8 mouse cellular contexts compared by ENCODE assay signal in the genomic region with DNA sequence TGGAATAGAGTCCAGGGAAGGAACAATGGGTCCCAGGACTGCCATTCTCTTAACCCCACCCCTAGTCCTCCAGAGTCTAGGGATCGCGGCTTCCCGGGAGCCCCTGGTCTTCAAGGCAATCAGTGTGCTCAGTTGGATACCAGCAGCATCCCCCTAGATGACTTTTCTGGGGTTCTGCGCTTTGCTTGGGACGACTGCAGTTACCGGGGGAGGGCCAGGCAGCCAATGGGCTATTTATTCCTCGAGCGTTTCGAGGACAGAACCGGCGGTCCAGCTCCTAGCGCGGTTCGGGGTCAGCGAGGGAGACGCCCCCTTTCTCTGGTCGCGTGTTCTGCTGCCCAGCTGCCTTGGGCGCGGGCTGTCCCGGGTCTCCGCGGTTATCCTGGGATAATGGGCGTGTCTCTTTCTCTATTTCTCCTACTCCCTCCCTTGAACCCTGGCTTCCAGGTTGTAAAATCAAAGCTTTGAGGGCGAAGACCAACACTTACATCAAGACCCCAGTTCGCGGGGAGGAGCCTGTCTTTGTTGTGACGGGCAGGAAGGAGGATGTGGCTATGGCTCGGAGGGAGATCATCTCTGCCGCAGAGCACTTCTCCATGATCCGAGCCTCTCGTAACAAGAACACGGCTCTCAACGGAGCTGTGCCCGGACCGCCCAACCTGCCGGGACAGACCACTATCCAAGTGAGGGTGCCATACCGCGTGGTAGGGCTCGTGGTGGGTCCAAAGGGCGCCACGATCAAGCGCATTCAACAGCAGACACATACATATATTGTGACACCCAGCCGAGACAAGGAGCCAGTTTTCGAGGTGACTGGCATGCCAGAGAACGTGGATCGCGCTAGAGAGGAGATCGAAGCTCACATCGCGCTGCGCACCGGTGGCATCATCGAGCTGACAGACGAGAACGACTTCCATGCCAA. TPM values are rescaled to one million over a fixed set of nuclear protein-coding genes. Genes with fewer than 3 reads are reported as not detected.
A peak's percentile ranks its signal among the peaks of the same experiment; 100 is the strongest.
DNase-seq lines count a peak whose midpoint lies in the region; ATAC-seq lines count a peak whose summit lies in the region.

No protein-coding gene starts in this region.

- H3K27ac ChIP-seq in intestine, embryonic 16.5 days (ENCODE audit: low read length): peak overlapping the region; percentile 93
- peak overlapping the region; percentile 100 for H3K27ac ChIP-seq in limb, embryonic 12.5 days
- peak overlapping the region; percentile 99 for H3K27ac ChIP-seq in midbrain, embryonic 16.5 days (ENCODE audit: low read length)
- H3K27ac ChIP-seq in stomach, embryonic 16.5 days (ENCODE audit: low read length): peak overlapping the region; percentile 98

- no peaks in the 10 kb centered on the region; the same call in 1 of the 2 replicates for H3K27me3 ChIP-seq in intestine, embryonic 16.5 days (replicated peaks; ENCODE audit: control insufficient read depth, insufficient read depth, low read length)
- no peaks in the 10 kb centered on the region for H3K27me3 ChIP-seq in limb, embryonic 12.5 days
- H3K27me3 ChIP-seq in midbrain, embryonic 16.5 days (ENCODE audit: control insufficient read depth, insufficient read depth, low read depth, low read length): no peaks in the 10 kb centered on the region
- H3K27me3 ChIP-seq in stomach, embryonic 16.5 days (ENCODE audit: control insufficient read depth, insufficient read depth, low read length): no peaks in the 10 kb centered on the region

- H3K9me3 ChIP-seq in intestine, embryonic 16.5 days (ENCODE audit: control insufficient read depth, low read length): no peaks in the 10 kb centered on the region
- H3K9me3 ChIP-seq in limb, embryonic 12.5 days: no peaks in the 10 kb centered on the region
- no peaks in the 10 kb centered on the region for H3K9me3 ChIP-seq in midbrain, embryonic 16.5 days (replicated peaks; ENCODE audit: control insufficient read depth, low read length, poor library complexity, severe bottlenecking)
- no peaks in the 10 kb centered on the region for H3K9me3 ChIP-seq in stomach, embryonic 16.5 days (replicated peaks; ENCODE audit: control insufficient read depth, low read length)

- intact Hi-C loops in heart, postnatal 25 days (cut with DNase I): loop anchor here (10.0 kb wide), 1 partner anchor 1016 kb away; a partner anchor contains a TSS

- H3K4me2 ChIP-seq in intestine, embryonic 16.5 days (ENCODE audit: low read depth, low read length): peak overlapping the region; percentile 95
- peak overlapping the region; percentile 95 for H3K4me2 ChIP-seq in limb, embryonic 12.5 days
- H3K4me2 ChIP-seq in midbrain, embryonic 16.5 days (ENCODE audit: low read length): peak overlapping the region; percentile 89
- H3K4me2 ChIP-seq in stomach, embryonic 16.5 days (ENCODE audit: low read depth, low read length): peak overlapping the region; percentile 85

- DNase-seq in heart, adult 11 months: peak; percentile 93
- no peak for DNase-seq in heart, postnatal 25 days (ENCODE audit: low spot score)
- DNase-seq in cerebellum, postnatal 25 days: peak; percentile 46 to 51
- DNase-seq in gastrocnemius, postnatal 25 days: peak; percentile 16

- peak overlapping the region; percentile 81 for H3K9ac ChIP-seq in intestine, embryonic 16.5 days (ENCODE audit: low read depth, low read length)
- peak overlapping the region; percentile 100 for H3K9ac ChIP-seq in limb, embryonic 12.5 days (replicated peaks)
- peak overlapping the region; percentile 95 for H3K9ac ChIP-seq in midbrain, embryonic 16.5 days (ENCODE audit: low read depth, low read length)
- H3K9ac ChIP-seq in stomach, embryonic 16.5 days (ENCODE audit: low read length): peak overlapping the region; percentile 95

- no peaks in the 10 kb centered on the region for H3K36me3 ChIP-seq in intestine, embryonic 16.5 days (ENCODE audit: control insufficient read depth, insufficient read depth, low read length)
- H3K36me3 ChIP-seq in limb, embryonic 12.5 days: peaks cover 28% of the 10 kb centered on the region
- peaks cover 11% of the 10 kb centered on the region; the same call in 1 of the 2 replicates for H3K36me3 ChIP-seq in midbrain, embryonic 16.5 days (ENCODE audit: control insufficient read depth, insufficient read depth, low read length)
- H3K36me3 ChIP-seq in stomach, embryonic 16.5 days (ENCODE audit: control insufficient read depth, insufficient read depth, low read length): no peaks in the 10 kb centered on the region

- 2% methylated on average over 56 of the region's 56 CpGs for WGBS in intestine, embryonic 16.5 days
- WGBS in limb, embryonic 12.5 days: under 1% methylated on average over 56 of the region's 56 CpGs
- under 1% methylated on average over 56 of the region's 56 CpGs for WGBS in midbrain, embryonic 16.5 days
- WGBS in stomach, embryonic 16.5 days: 1% methylated on average over 56 of the region's 56 CpGs

- ATAC-seq in intestine, embryonic 16.5 days: no peak
- ATAC-seq in limb, embryonic 12.5 days (ENCODE audit: insufficient number of reproducible peaks, insufficient read depth, low FRiP score, low TSS enrichment, low read depth): no peak
- no peak for ATAC-seq in midbrain, embryonic 16.5 days
- no peak for ATAC-seq in stomach, embryonic 16.5 days (ENCODE audit: insufficient read depth, low FRiP score)

- H3K4me3 ChIP-seq in intestine, embryonic 16.5 days (ENCODE audit: low read length): peak overlapping the region; percentile 80
- peak overlapping the region; percentile 100 for H3K4me3 ChIP-seq in limb, embryonic 12.5 days (replicated peaks)
- H3K4me3 ChIP-seq in midbrain, embryonic 16.5 days (ENCODE audit: low read depth, low read length): peak overlapping the region; percentile 62
- H3K4me3 ChIP-seq in stomach, embryonic 16.5 days (replicated peaks; ENCODE audit: low read length): peak overlapping the region; percentile 86

- peaks cover 21% of the 10 kb centered on the region for H3K4me1 ChIP-seq in intestine, embryonic 16.5 days (ENCODE audit: control insufficient read depth, insufficient read depth, low read length)
- peaks cover 31% of the 10 kb centered on the region for H3K4me1 ChIP-seq in limb, embryonic 12.5 days (replicated peaks)
- peaks cover 29% of the 10 kb centered on the region for H3K4me1 ChIP-seq in midbrain, embryonic 16.5 days (ENCODE audit: control insufficient read depth, insufficient read depth, low read length)
- H3K4me1 ChIP-seq in stomach, embryonic 16.5 days (ENCODE audit: control insufficient read depth, insufficient read depth, low read length): peaks cover 19% of the 10 kb centered on the region

RNA-seq across cellular contexts. Expression of a gene that starts 1.4 kb away (rescaled TPM):
- total RNA-seq in heart, postnatal 25 days (2021): 1 to 10 TPM; 1.6 to 2.5 TPM
- total RNA-seq in gastrocnemius, postnatal 25 days (2021): 1 to 10 TPM in 1 of 2 experiments, under 1 TPM in 1; 0.80 to 1.1 TPM
- 4.8 TPM in 2 replicates for polyA plus RNA-seq in intestine, embryonic 16.5 days (2015; fragmentation: Nextera tagmentation; extraction: Ambion mirVana)
- polyA plus RNA-seq in limb, embryonic 12.5 days (2016; fragmentation: Nextera tagmentation; extraction: Ambion mirVana): 48.1 and 48.4 TPM in 2 replicates
- polyA plus RNA-seq in midbrain, embryonic 16.5 days (2015; fragmentation: Nextera tagmentation; extraction: Ambion mirVana): 25.0 and 36.7 TPM in 2 replicates
- polyA plus RNA-seq in stomach, embryonic 16.5 days (2015; fragmentation: Nextera tagmentation; extraction: Ambion mirVana): 4.8 and 6.6 TPM in 2 replicates
